Mouse (Mus musculus) lung, postnatal 36 days (tissue): ENCODE measurements at regions not wholly inside any gene's neighbourhood (a gene's known extent, or its start where the extent isn't known, plus 50 kb on each side); places are given as distances from the start of the nearest gene placed in this dataset.
A peak's percentile ranks its signal among the peaks of the same experiment; 100 is the strongest.

ENCODE experiments used
- DNase-seq: peaks from one replicate; pipeline ENCODE4 v3.0.0; 2022; ENCODE audit warnings: mixed read lengths

GRCm38 (mm10) chr12:39952854-39953253 lies 85.0 kb downstream of the Arl4a start:
- DNase-seq: no peak

GRCm38 (mm10) chr12:39951911-39952310 lies 85.9 kb downstream of the Arl4a start:
- peak; percentile 23 for DNase-seq

- peak; percentile 49 for DNase-seq
Observed at GRCm38 (mm10) chr12:39950270-39950801, 87.5 kb downstream of the Arl4a start.

- DNase-seq: no peak
Observed at GRCm38 (mm10) chr12:39942910-39943309, 94.9 kb downstream of the Arl4a start.

- DNase-seq: no peak
Observed at GRCm38 (mm10) chr12:39941162-39941561, 96.7 kb downstream of the Arl4a start.

GRCm38 (mm10) chr12:39939017-39939416 lies 98.8 kb downstream of the Arl4a start:
- no peak for DNase-seq

- no peak for DNase-seq
Observed at GRCm38 (mm10) chr12:39938211-39938610, 99.6 kb downstream of the Arl4a start.

- DNase-seq: no peak
Observed at GRCm38 (mm10) chr12:39936331-39936730, 101.5 kb downstream of the Arl4a start.

GRCm38 (mm10) chr12:39935775-39936174 lies 102.0 kb downstream of the Arl4a start:
- no peak for DNase-seq

GRCm38 (mm10) chr12:39934877-39935276 lies 102.9 kb downstream of the Arl4a start:
- DNase-seq: no peak

GRCm38 (mm10) chr12:39931251-39931650 lies 106.6 kb downstream of the Arl4a start:
- DNase-seq: no peak

GRCm38 (mm10) chr12:39927902-39928301 lies 109.9 kb downstream of the Arl4a start:
- no peak for DNase-seq

- no peak for DNase-seq
Observed at GRCm38 (mm10) chr12:39927014-39927413, 110.8 kb downstream of the Arl4a start.

- DNase-seq: no peak
Observed at GRCm38 (mm10) chr12:39921481-39921880, 116.3 kb downstream of the Arl4a start.

- DNase-seq: peak; percentile 72
Observed at GRCm38 (mm10) chr12:39920466-39920913, 117.3 kb downstream of the Arl4a start.

- DNase-seq: no peak
Observed at GRCm38 (mm10) chr12:39919909-39920308, 117.9 kb downstream of the Arl4a start.

GRCm38 (mm10) chr12:39888493-39888892 lies 149.3 kb downstream of the Arl4a start:
- no peak for DNase-seq

GRCm38 (mm10) chr12:39885366-39885765 lies 152.5 kb downstream of the Arl4a start:
- no peak for DNase-seq

GRCm38 (mm10) chr12:39880309-39880708 lies 157.5 kb downstream of the Arl4a start:
- no peak for DNase-seq

GRCm38 (mm10) chr12:39873917-39874316 lies 163.9 kb downstream of the Arl4a start:
- no peak for DNase-seq

- DNase-seq: no peak
Observed at GRCm38 (mm10) chr12:39861797-39862196, 176.0 kb downstream of the Arl4a start.

- no peak for DNase-seq
Observed at GRCm38 (mm10) chr12:39851610-39852009, 186.2 kb downstream of the Arl4a start.

- DNase-seq: no peak
Observed at GRCm38 (mm10) chr12:39849346-39850058, 188.3 kb downstream of the Arl4a start.

- DNase-seq: no peak
Observed at GRCm38 (mm10) chr12:39840615-39841014, 197.2 kb downstream of the Arl4a start.

GRCm38 (mm10) chr12:39840179-39840578 lies 197.6 kb downstream of the Arl4a start:
- DNase-seq: no peak
